Mouse (Mus musculus) left cerebral cortex, adult 9 months (tissue): ENCODE data around the gene Ttll7.

Source experiments
- DNase-seq, 2 experiments: peaks; one replicate each; pipeline ENCODE4 v3.0.0; 2022; ENCODE audit warnings: low spot score in 2 of 2

Gene Ttll7

GRCm38 (mm10) chr3:146994670-146995415, 142.7 kb downstream of the Ttll7 start:
- no peak for DNase-seq

GRCm38 (mm10) chr3:146999148-146999547, 147.0 kb downstream of the Ttll7 start:
- DNase-seq: no peak

GRCm38 (mm10) chr3:147000963-147001362, 148.8 kb downstream of the Ttll7 start:
- DNase-seq: no peak

GRCm38 (mm10) chr3:147001557-147001956, 149.4 kb downstream of the Ttll7 start:
- DNase-seq: no peak

GRCm38 (mm10) chr3:147016506-147016905, 164.3 kb downstream of the Ttll7 start:
- no peak for DNase-seq

- no peak for DNase-seq
These were observed 167.3 kb downstream of the Ttll7 start for GRCm38 (mm10) chr3:147019506-147019905.

GRCm38 (mm10) chr3:147026248-147026647, 174.1 kb downstream of the Ttll7 start:
- DNase-seq: no peak

GRCm38 (mm10) chr3:147028382-147028781, 176.2 kb downstream of the Ttll7 start:
- DNase-seq: no peak

GRCm38 (mm10) chr3:147029718-147030117, 177.6 kb downstream of the Ttll7 start:
- no peak for DNase-seq

GRCm38 (mm10) chr3:147030266-147030880, 178.2 kb downstream of the Ttll7 start:
- DNase-seq: no peak
